Mouse (Mus musculus): ENCODE data around the gene Alad.

DNA sequence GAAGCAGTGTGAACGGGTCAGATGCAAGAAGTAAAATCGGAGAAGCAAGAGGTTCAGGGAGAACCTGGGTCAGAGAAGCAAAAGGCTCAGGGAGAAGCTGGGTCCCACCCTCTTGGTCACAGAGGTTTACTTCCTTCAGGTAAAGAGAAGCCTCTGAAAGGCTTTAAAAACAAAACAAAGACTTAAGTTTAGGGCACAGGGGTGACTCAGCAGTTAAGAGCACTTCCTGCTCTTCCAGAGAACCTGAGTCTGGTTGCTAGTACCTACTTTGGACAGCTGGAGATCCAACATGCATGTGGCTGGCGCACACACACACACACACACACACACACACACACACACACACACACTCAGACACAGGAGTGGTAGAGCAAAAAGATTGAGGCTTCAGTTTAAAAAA lies 34.8 kb downstream of the Alad start:
- TF ChIP-seq CTCF (conservative IDR thresholded peaks at IDR 0.05; ENCODE audit: insufficient read depth, insufficient read length, low read depth, low read length) (no peak), POLR2A (IDR thresholded peaks at IDR 0.05; ENCODE audit: low read depth, low read length) (no peak)
